Mouse (Mus musculus): ENCODE results near the gene Casp7.
A peak's percentile ranks its signal among the peaks of the same experiment; 100 is the strongest.

The Casp7 gene

GRCm38 (mm10) chr19:56423370-56423769 is 26.4 kb downstream of the Casp7 start:
- peak; percentile 63 for DNase-seq (ENCODE audit: low read depth, low spot score)

GRCm38 (mm10) chr19:56424606-56425395 is 27.9 kb downstream of the Casp7 start:
- no peak for DNase-seq (ENCODE audit: low read depth, low spot score)

- DNase-seq (ENCODE audit: low read depth, low spot score): no peak
These were observed 28.6 kb downstream of the Casp7 start for GRCm38 (mm10) chr19:56425492-56425891.

GRCm38 (mm10) chr19:56430369-56430768 is 33.4 kb downstream of the Casp7 start:
- DNase-seq (ENCODE audit: low read depth, low spot score): no peak

- DNase-seq (ENCODE audit: low read depth, low spot score): no peak
These were observed 35.8 kb downstream of the Casp7 start for GRCm38 (mm10) chr19:56432706-56433105.

GRCm38 (mm10) chr19:56433581-56433980 is 36.7 kb downstream of the Casp7 start:
- no peak for DNase-seq (ENCODE audit: low read depth, low spot score)

GRCm38 (mm10) chr19:56436380-56436779 is 39.5 kb downstream of the Casp7 start:
- no peak for DNase-seq (ENCODE audit: low read depth, low spot score)

- peak; percentile 59 for DNase-seq (ENCODE audit: low read depth, low spot score)
These were observed 41.6 kb downstream of the Casp7 start for GRCm38 (mm10) chr19:56438357-56439071.

- no peak for DNase-seq (ENCODE audit: low read depth, low spot score)
These were observed 42.1 kb downstream of the Casp7 start for GRCm38 (mm10) chr19:56439072-56439434.

- no peak for DNase-seq (ENCODE audit: low read depth, low spot score)
These were observed 46.5 kb downstream of the Casp7 start for GRCm38 (mm10) chr19:56443445-56443844.

- no peak for DNase-seq (ENCODE audit: low read depth, low spot score)
These were observed 51.9 kb downstream of the Casp7 start for GRCm38 (mm10) chr19:56448784-56449183.

GRCm38 (mm10) chr19:56449537-56449936 is 52.6 kb downstream of the Casp7 start:
- peak; percentile 46 for DNase-seq (ENCODE audit: low read depth, low spot score)

- peak; percentile 76 for DNase-seq (ENCODE audit: low read depth, low spot score)
These were observed 54.0 kb downstream of the Casp7 start for GRCm38 (mm10) chr19:56450892-56451291.

- DNase-seq (ENCODE audit: low read depth, low spot score): peak; percentile 59
These were observed 54.9 kb downstream of the Casp7 start for GRCm38 (mm10) chr19:56451867-56452266.

- peak; percentile 73 for DNase-seq (ENCODE audit: low read depth, low spot score)
These were observed 55.5 kb downstream of the Casp7 start for GRCm38 (mm10) chr19:56452421-56452820.

- DNase-seq (ENCODE audit: low read depth, low spot score): no peak
These were observed 57.9 kb downstream of the Casp7 start for GRCm38 (mm10) chr19:56454862-56455261.

- DNase-seq (ENCODE audit: low read depth, low spot score): peak; percentile 83
These were observed 58.4 kb downstream of the Casp7 start for GRCm38 (mm10) chr19:56455369-56455768.

- no peak for DNase-seq (ENCODE audit: low read depth, low spot score)
These were observed 60.6 kb downstream of the Casp7 start for GRCm38 (mm10) chr19:56457569-56457968.

GRCm38 (mm10) chr19:56459154-56460050 is 62.5 kb downstream of the Casp7 start:
- no peak for DNase-seq (ENCODE audit: low read depth, low spot score)

GRCm38 (mm10) chr19:56460241-56460640 is 63.3 kb downstream of the Casp7 start:
- no peak for DNase-seq (ENCODE audit: low read depth, low spot score)

GRCm38 (mm10) chr19:56461522-56462101 is 64.7 kb downstream of the Casp7 start, which contains the start of gene Plekhs1:
Gene Plekhs1, plus strand, starts transcription at chr19:56461640.
- no peak for DNase-seq (ENCODE audit: low read depth, low spot score)

Measured in brain, adult 2 months (tissue).